Mouse (Mus musculus) thymus, adult 18-20 months (tissue): ENCODE results near the gene Ahsg.
A peak's percentile ranks its signal among the peaks of the same experiment; 100 is the strongest.

ENCODE experiments used
- DNase-seq, 2 experiments: peaks; one replicate each; pipeline ENCODE4 v3.0.0; 2022; ENCODE audit warnings: mixed read lengths in 2 of 2

Ahsg gene

DNA sequence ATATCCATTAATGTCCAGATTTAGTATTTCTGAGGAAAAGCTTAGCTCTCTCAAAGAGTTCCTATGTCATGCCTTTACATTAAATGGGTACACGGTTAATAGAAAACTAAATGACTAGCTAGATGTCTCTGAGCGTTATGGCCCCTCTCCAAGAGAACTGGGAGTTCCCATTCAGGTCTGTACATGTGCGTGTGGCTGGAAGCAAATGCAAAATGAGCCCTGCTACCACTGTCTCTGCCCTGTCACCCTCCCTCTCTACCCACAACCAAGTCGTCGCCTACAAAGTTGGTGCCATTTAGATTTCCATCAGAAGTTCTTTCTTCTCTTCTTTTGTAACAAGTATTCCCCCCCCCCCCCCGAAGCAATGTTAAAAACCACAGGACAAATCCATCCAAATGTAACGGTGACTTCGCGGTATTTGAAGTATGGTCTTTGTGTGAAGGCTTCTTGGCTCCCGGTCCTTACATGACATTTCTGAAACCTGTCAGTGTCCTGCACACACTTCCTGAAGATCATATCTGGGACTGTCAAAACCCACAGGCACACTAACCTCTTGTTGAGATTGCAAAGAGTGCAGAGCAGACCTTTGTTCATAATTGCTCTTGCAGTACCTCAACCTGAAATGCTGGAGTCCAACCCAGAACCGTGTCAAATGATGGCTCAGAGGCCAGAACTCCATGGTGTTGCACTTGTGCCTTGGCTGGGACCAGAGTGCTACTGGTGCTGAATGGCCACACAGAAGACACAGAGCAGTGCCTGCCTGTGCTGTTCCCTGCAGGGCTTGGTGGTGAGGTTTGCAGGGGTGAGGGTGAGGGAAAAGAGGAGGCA is at the start of gene Ahsg:
TSS of gene Ahsg (plus strand) at position 595 of the 828 bp plus-strand sequence.
- DNase-seq, result no peak

GRCm38 (mm10) chr16:22842871-22843270 is 48.2 kb upstream of the Ahsg start:
- DNase-seq, result no peak

- peak; percentile 7 to 22 for DNase-seq
Observed at GRCm38 (mm10) chr16:22844061-22844801, 46.8 kb upstream of the Ahsg start.

GRCm38 (mm10) chr16:22844834-22845233 is 46.2 kb upstream of the Ahsg start:
- DNase-seq, result no peak

DNA sequence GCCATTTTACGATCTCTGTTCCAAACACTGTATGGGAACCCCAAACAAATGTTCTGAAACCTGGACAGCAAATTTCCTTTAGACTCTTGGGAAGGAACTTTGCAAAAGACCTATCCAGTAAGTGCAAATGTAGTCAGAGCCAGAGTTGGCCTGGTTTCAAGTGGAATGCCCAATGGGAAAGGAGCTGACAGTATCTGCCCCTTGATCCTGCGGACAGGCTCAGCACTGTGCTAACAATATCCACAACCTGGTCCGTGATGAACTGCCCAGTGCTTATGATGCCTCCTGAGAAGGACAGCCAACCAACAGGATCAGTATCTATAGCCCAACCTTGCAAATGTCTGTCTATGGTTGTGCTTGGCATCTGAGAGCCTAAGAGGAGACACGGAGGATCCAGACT is 45.6 kb upstream of the Ahsg start:
- DNase-seq, result no peak

DNA sequence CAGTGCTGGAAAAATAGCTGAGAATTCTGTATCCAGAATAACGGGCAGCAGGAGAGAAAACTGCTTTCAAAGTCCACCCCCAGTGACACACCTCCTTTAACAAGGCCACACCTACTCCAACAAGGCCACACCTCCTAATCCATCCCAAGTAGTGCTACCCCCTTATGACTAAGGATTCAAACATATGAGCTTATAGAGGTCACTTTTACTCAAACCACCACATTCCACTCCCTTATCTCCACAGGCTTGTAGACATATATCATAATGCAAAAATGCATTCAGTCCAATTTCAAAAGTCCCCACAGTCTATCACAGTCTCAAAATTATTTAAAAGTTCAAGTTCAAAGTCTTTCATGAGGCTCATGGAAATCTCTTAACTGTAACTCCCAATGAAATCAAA is 43.4 kb upstream of the Ahsg start:
- no peak for DNase-seq

DNA sequence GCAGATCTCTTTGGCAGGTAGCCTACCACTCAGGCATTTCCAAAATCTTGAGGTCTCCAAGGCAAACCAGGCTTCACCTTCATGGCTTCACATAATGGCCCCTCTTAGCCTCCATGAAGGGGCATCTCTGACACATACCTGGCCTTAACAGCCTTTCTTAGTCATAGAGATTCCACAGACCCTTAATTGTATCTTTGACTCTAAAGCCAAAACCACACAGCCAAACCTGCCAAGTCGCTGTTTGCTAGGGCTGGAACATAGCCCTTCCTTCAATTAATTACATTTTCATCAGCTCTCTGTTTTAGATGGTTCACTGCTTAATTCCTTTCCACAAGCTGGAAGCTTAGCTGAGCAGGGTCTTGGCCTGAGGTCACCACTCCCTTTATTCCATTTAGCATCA is 42.7 kb upstream of the Ahsg start:
- DNase-seq, result no peak

DNA sequence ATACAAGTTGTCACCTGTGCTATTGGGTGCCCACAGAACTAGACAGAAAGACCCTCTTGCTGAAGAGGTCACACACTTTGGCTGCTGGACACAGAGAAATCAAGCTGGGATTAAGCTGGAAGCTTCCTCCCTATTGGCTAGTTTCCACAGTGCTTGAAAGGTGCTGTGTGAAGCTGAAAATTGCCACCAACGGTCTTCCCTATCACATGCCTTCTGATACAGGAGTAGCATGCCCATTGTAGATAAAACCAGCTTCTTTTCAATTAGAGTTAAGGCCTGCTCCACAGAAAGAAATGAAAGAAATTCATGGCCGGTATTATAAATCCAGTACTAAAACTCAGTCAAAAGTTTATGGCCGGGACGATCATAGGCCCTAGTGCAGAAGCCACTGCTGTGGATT is 38.4 kb upstream of the Ahsg start:
- DNase-seq, result no peak

DNA sequence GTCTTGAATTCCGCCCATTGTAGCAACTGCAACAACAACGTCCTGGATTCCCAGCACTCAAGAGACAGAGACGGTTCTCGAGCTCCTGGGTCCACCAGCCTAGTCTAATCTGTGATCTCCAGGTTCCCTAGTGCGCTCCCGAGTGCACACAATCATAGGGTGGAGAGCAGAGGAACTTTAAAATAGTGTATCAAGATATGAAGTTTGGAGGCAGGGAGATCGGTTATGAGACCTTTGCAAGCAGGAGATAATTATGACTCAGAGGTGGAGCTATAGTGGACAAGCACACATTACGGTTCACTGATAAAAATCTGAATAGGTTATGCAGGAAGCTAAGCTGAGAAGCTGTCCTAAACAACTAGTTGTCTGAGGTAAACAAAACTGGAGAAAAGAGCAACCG is 34.3 kb upstream of the Ahsg start:
- no peak for DNase-seq

DNA sequence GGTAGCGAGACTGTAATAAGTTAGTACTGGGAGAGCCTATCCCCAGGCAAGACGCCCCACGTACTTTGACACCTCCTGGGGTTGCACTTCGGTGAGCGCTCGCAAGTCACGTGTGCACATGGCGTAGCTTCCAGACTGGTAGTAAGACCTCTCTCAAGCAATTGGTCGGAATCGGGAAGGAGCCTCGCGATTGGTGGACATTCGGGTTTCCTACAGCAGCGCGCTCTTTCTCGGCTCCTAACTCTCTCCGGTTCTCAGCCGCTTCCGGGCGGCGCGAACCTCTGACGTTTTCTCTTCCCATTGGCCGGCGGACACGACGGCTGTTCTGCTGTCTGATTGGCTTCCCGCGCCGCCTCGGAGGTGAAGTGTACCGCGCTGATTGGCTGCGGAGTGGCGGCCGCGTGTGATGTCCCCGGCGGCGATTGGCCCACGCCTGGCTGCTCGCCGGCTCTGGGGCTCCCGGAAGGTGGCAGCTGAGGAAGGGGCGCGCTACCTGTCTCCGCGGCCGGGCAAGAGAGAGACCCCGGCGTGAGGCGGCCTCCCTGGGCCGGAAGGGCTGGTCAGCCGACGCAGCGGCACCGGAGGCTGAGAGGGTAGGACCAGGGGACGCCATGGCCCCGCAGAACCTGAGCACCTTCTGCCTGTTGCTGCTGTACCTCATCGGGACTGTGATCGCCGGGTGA is 33.5 kb upstream of the Ahsg start, which contains the start of the genes Tbccd1 and Dnajb11:
TSS of gene Tbccd1 (minus strand) at position 239 of the 683 bp plus-strand sequence.
TSS of gene Dnajb11 (plus strand) at position 415 of the 683 bp plus-strand sequence.
- peak; percentile 98 to 99 for DNase-seq

DNA sequence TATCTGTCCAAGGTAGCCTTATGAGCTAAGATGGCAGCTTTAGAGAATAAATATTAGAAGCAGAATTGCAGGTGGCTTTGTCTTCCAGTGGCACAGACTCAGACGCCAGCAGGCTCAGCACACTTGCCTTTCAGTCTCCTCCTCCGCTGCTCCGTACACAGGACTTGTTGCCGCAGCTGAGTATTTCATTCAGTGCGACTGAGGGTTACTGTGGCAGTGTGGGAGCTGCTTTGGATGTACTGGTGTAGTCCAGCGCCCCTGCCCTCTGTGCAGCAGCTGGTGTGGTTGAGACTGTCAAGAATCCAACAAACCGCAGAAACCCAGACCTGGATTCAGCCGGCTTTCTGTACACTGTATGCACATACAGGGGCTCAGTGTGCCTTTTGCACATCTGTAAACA is 18.7 kb upstream of the Ahsg start:
- no peak for DNase-seq

DNA sequence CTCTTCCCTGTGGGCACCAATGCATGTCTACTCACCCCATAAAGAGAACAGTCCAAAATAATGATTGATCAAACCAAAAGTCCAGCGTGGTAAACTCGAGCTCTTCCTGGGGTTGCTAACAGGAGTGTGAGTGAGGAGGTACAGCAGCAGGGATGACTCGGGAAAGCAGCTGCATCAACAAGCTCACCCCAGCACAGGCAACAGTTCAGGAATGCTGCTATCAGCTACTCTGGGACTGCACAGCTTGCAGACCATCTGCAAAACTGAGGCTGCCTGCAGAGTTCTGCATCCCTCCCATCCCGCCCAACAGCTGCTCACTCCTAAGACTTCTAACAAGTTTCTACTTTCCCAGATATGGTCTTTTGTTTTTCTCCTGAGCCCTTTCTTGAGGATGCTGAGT is 17.7 kb upstream of the Ahsg start:
- no peak for DNase-seq

DNA sequence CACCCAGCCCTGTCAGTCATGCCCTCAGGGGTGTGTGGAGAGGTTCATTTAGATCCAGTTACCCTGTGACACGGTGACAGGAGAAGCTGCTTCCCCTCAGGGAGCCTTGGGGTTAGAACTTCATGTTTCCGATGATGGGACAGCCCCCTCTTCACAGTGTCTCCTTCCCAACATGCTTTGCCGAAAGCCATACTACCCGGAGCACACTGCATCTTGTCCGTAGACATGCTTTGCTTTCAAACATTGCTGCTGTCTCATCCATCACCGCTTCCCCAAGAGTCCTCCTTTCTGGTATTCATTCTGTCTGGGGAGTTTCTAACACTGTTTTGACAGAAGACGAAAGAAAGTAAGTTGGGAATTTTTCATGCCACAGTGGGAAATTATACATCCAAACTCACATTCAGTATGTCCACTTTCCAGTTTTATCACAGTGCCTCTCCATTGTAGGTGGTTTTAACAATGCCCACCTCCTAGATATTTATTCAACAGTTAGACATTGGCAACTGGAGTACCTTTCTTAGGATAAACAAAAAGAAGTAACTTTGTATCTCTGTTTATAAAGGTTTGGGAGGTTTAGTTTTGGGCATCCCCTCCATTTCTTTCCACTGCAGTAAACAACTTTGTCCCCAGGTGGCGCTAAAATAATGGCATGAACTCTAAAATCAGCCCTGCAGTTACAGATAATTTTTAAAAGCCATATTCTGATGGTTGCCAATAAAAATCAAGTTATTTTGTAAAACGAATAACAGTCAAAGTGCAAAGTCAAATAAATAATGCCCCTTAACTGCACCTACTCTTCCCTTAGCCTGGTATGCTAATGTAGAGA is 14.6 kb upstream of the Ahsg start:
- DNase-seq, result no peak

DNA sequence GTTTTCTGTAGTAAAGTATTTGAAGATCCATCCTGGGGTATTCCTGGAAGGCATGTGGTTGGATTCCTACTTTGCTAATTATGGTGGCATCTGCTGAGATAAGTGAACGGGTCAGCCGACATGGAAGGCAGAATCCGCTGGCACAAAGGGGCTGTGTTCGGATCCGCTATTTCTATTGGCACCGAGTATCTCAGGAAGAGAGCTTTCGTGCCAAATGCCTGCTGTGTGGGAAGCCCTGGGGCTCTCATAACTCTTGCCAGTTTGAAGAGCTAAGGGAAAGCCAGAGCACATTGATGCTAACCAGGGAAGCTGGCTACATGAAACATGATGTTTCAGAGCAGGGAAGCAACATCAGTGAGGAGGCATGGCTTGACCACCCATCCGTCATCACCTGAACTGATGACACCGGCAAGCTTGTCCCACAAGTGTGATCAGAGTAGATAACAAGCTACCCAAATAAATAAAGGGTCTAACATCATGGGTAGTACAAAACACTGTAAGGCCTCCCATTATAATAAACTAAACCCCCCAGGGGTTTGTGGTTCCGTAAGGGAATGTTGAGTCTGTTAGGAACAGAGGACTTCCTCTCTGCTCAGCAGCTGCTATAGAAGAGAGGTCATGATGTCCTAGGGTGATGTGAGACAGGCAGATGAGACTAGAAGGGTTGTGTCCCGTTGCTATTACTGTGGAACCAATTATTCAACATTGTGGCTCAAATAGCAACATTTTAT is 13.3 kb upstream of the Ahsg start:
- no peak for DNase-seq

- no peak for DNase-seq
Observed at GRCm38 (mm10) chr16:22878716-22879115, 12.4 kb upstream of the Ahsg start.

- no peak for DNase-seq
Observed at GRCm38 (mm10) chr16:22879945-22880595, 11.0 kb upstream of the Ahsg start.

DNA sequence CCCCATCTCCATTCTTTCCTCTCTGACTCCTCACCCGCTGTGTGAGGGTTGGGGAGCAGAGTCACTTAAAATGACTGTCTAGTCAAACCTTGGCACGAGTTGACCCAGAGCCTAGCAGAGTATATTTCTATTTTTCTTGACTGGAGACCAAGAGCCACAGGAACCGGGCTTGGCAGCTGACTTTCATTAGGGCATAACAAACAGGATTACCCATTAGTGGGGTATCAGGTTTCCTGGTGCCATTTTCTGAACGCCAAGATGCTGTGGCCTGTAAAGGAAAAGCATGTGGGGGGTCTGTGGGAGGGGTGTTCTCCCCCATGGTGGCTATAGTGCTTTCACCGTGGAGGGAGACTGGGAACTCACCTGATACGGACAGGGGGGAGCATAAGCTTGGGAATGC is 10.2 kb upstream of the Ahsg start:
- DNase-seq, result no peak

DNA sequence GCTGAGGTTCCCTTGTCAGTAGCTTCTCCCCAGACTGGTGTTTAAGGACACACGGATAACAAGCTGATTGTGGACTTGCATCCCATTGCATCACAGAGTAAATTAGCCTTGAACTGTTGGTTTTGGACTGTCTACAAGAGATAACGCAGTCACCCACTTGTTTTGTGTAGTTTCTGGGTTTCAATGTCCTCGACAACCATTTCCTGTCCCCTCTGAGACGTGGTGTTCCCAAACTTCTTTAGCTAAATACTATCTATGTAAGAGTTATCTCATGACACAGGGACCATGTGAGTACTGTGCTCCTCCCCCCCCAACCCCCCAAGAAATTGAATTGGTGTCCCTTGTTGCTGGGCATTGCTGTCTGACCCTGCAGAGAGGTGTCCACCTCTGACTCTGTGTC is 9.6 kb upstream of the Ahsg start:
- DNase-seq, result no peak

DNA sequence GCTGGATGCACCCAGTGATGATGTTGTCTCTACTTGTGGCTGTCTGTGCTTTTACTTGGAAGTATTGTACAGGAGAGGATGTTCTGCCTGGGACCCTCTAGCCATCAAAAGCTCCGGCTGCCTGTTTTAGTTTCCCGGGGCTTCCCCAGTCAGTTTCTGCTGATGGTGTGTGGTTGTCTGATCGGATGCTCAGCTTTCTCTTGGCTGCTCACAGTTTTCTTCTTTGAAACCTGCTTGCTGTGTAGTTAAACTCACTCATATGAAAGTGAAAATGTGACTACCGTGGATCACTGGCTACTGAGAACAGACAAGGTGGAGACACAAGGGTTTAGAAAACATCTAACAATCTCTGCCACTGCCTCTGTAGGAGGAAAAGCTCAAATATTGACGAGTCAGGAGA is 7.6 kb upstream of the Ahsg start:
- no peak for DNase-seq

DNA sequence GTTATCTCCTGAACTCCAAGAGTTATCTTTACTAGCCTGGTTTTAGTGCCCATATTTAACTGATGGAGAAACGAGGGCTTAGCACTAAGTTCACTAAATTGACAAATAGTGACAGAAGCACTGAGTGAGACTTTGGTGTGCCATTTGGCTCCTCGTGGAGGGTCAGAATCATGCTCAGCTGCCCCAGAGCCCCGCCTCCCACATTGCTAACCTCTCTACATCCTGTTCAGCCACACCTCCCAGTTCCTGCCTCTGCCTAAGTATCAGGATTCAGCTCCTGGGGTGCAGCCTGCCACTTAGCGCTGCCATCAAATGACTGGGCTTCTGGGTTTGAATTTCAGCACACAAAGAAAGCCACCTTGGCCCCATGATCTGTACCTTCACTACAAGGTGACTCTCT is 5.7 kb upstream of the Ahsg start:
- no peak for DNase-seq

- DNase-seq, result no peak
Observed at GRCm38 (mm10) chr16:22886726-22887125, 4.4 kb upstream of the Ahsg start.
